Mouse (Mus musculus) regulatory T cell (primary cell): ENCODE results near the gene Rad54l.

Experiments used
- in situ Hi-C: fragments of 300-600 bp; cut with MboI, MseI; formaldehyde crosslinking; loops from one replicate; pipeline ENCODE4 v1.15.1; 2025; ENCODE audit warnings: high pct_unique_total_duplicates

The Rad54l gene

GRCm38 (mm10) chr4:116123602-116124519 lies at the start of gene Rad54l, which contains the start of gene Pomgnt1:
Rad54l (minus strand) TSS chr4:116123690.
Pomgnt1 (plus strand) TSS chr4:116123840.
- in situ Hi-C loops, result no loop called here

GRCm38 (mm10) chr4:116173072-116173471 lies 49.6 kb upstream of the Rad54l start, which contains the start of the genes 1700042G07Rik and Gm49337:
1700042G07Rik (plus strand) TSS chr4:116173372.
Gm49337 (plus strand) TSS chr4:116173384.
- in situ Hi-C loops, result no loop called here

- in situ Hi-C loops, result loop anchor here (5.0 kb wide), 1 partner anchor 63 kb away; no protein-coding TSS in a partner anchor
Measured at GRCm38 (mm10) chr4:116169353-116169672, 45.8 kb upstream of the Rad54l start.

GRCm38 (mm10) chr4:116168617-116169352 lies 45.3 kb upstream of the Rad54l start:
- in situ Hi-C loops, result loop anchor here (5.0 kb wide), 1 partner anchor 64 kb away; no protein-coding TSS in a partner anchor

- in situ Hi-C loops, result loop anchor here (5.0 kb wide), 1 partner anchor 65 kb away; no protein-coding TSS in a partner anchor
Measured at GRCm38 (mm10) chr4:116167404-116167803, 43.9 kb upstream of the Rad54l start, which contains the start of gene Tspan1. Tspan1 (minus strand) TSS chr4:116167601.

GRCm38 (mm10) chr4:116165708-116166407 lies 42.4 kb upstream of the Rad54l start:
- in situ Hi-C loops, result loop anchor here (5.0 kb wide), 1 partner anchor 66 kb away; no protein-coding TSS in a partner anchor

- in situ Hi-C loops, result loop anchor here (5.0 kb wide), 1 partner anchor 67 kb away; no protein-coding TSS in a partner anchor
Measured at GRCm38 (mm10) chr4:116164759-116165554, 41.5 kb upstream of the Rad54l start.

- in situ Hi-C loops, result no loop called here
Measured at GRCm38 (mm10) chr4:116162142-116162541, 38.7 kb upstream of the Rad54l start.

GRCm38 (mm10) chr4:116160769-116161168 lies 37.3 kb upstream of the Rad54l start:
- in situ Hi-C loops, result no loop called here

GRCm38 (mm10) chr4:116159912-116160311 lies 36.4 kb upstream of the Rad54l start:
- in situ Hi-C loops, result no loop called here

- in situ Hi-C loops, result no loop called here
Measured at GRCm38 (mm10) chr4:116157882-116158281, 34.4 kb upstream of the Rad54l start.

- in situ Hi-C loops, result no loop called here
Measured at GRCm38 (mm10) chr4:116152702-116153101, 29.2 kb upstream of the Rad54l start.

- in situ Hi-C loops, result no loop called here
Measured at GRCm38 (mm10) chr4:116151238-116151637, 27.7 kb upstream of the Rad54l start, which contains the start of gene Lurap1. Lurap1 (minus strand) TSS chr4:116151338.

GRCm38 (mm10) chr4:116150862-116151221 lies 27.4 kb upstream of the Rad54l start:
- in situ Hi-C loops, result no loop called here

GRCm38 (mm10) chr4:116150156-116150861 lies 26.8 kb upstream of the Rad54l start:
- in situ Hi-C loops, result no loop called here

- in situ Hi-C loops, result no loop called here
Measured at GRCm38 (mm10) chr4:116149812-116150155, 26.3 kb upstream of the Rad54l start.

GRCm38 (mm10) chr4:116143891-116144717 lies 20.6 kb upstream of the Rad54l start:
- in situ Hi-C loops, result no loop called here

- in situ Hi-C loops, result no loop called here
Measured at GRCm38 (mm10) chr4:116143317-116143811, 19.9 kb upstream of the Rad54l start.

GRCm38 (mm10) chr4:116142269-116142668 lies 18.8 kb upstream of the Rad54l start:
- in situ Hi-C loops, result no loop called here
